Mouse (Mus musculus) liver, embryonic 14.5 days (tissue): ENCODE results near the gene Diras2. TPM values are rescaled to one million over a fixed set of nuclear protein-coding genes. Genes with fewer than 3 reads are reported as not detected.

Experiments
- ATAC-seq: fragments of 200-750 bp; cut with Nextera tagmentation; 2 replicates; pipeline ENCODE4 v1.8.0; 2017; ENCODE audit warnings: moderate number of reproducible peaks, mild to moderate bottlenecking, moderate library complexity; ENCODE audit not compliant: insufficient read depth
- DNase-seq, 3 experiments: peaks; one replicate each; pipeline ENCODE4 v3.0.0-alpha.2; 2012 to 2013; ENCODE audit warnings: low read depth in 3 of 3, low spot score in 3 of 3
- H3K27ac ChIP-seq: fragments of 300-500 bp; sonication (generic); 2 replicates; pipeline ENCODE4 v1.5.1; 2014; ENCODE audit warnings: moderate library complexity, mild to moderate bottlenecking, control low read depth, inconsistent platforms
- H3K27me3 ChIP-seq: fragments of 300-500 bp; sonication (generic); 2 replicates; pipeline ENCODE4 v1.6.1; 2014; ENCODE audit warnings: mild to moderate bottlenecking, low read length, moderate library complexity; ENCODE audit not compliant: control insufficient read depth, insufficient read depth
- H3K36me3 ChIP-seq: fragments of 300-500 bp; sonication (generic); replicated peaks from 2 replicates; pipeline ENCODE4 v1.6.1; 2014; ENCODE audit warnings: low read depth; ENCODE audit not compliant: control insufficient read depth, insufficient read depth
- H3K4me1 ChIP-seq, 2 experiments: fragments of 200-500 bp in 1 of 2; fragments of 300-500 bp in 1 of 2; sonication (generic) in 1 of 2; replicated peaks; 2 replicates each; pipeline ENCODE4 v1.6.1; 2012 to 2014; ENCODE audit warnings: antibody characterized with exemption in 1 of 2, inconsistent platforms in 1 of 2, low read length in 1 of 2; ENCODE audit not compliant: control insufficient read depth in 2 of 2, insufficient read depth in 2 of 2
- H3K4me2 ChIP-seq: fragments of 300-500 bp; sonication (generic); 2 replicates; pipeline ENCODE4 v1.6.1; 2014; ENCODE audit warnings: low read depth, mild to moderate bottlenecking, control low read depth, moderate library complexity
- H3K4me3 ChIP-seq, 2 experiments: fragments of 200-500 bp in 1 of 2; fragments of 300-500 bp in 1 of 2; sonication (generic) in 1 of 2; 2 replicates each; pipeline ENCODE4 v1.5.1; 2012 to 2014; ENCODE audit warnings: low read depth in 2 of 2, low read length in 2 of 2, mild to moderate bottlenecking in 2 of 2, control low read depth in 1 of 2, inconsistent platforms in 1 of 2, moderate library complexity in 1 of 2; ENCODE audit not compliant: insufficient read depth in 1 of 2
- H3K9ac ChIP-seq: fragments of 300-500 bp; sonication (generic); replicated peaks from 2 replicates; pipeline ENCODE4 v1.6.1; 2014; ENCODE audit warnings: mild to moderate bottlenecking, control low read depth, moderate library complexity
- H3K9me3 ChIP-seq: fragments of 300-500 bp; sonication (generic); 2 replicates; pipeline ENCODE4 v1.6.1; 2016; ENCODE audit warnings: low read length, mixed read lengths; ENCODE audit not compliant: control insufficient read depth
- CTCF ChIP-seq: IDR thresholded peaks from 2 replicates; pipeline ENCODE4 v1.5.1; 2016; ENCODE audit warnings: antibody characterized with exemption, low read depth, control low read depth
- EP300 ChIP-seq: IDR thresholded peaks from 2 replicates; pipeline ENCODE4 v1.6.1; 2016; ENCODE audit warnings: antibody characterized with exemption, low read depth
- WGBS: fragments of 180-500 bp; shearing (Covaris S2); extraction: QIAGEN DNeasy Blood & Tissue Kit; methylation state at CpG from one replicate; pipeline ENCODE4 v1.1.7; 2014; ENCODE audit not compliant: insufficient replicate concordance; 5-methylcytosine and 5-hydroxymethylcytosine counted together
- polyA plus RNA-seq, 2 experiments: library from polyadenylated mRNA; depleted of rRNA in 1 of 2; stranded (reverse) in 1 of 2; unstranded in 1 of 2; fragments of >200 nt; fragmentation: Nextera tagmentation in 1 of 2; extraction: Ambion mirVana in 1 of 2; gene quantifications; 2 replicates each; pipeline versions ENCODE4 v1.2.1 to v1.2.3; 2012 to 2014

Gene Diras2
- polyA plus RNA-seq, 2 experiments, result 0.06 to 0.20 TPM

DNA sequence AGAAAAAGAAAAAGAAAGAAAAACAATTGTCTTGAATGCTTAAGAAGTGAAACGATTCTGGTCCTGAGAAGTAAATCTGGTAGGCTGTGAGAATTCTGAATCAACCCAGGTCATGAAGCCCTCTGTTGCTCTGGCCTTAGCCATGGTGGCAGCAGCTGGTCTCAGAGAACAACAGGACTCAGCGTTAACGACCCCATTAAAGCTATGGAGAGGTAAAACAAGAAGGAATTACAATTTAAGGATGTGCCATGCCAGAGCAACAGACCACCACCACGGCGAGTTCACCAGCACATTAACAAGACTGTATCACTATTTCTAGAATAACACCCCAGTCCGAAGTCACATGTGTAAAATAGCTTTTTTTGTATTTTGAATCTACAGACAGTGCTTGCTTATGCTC, 65.9 kb downstream of the Diras2 start:
- no peak for TF ChIP-seq CTCF
- TF ChIP-seq EP300, result no peak
- DNase-seq, result no peak
- WGBS, result 47% methylated on average over 6 of the region's 6 CpGs
- Histone ChIP-seq H3K36me3 (no peaks in the 10 kb centered on the region), H3K27ac (no peak overlapping the region), H3K4me3 (no peak overlapping the region), H3K9ac (no peak overlapping the region), H3K27me3 (no peaks in the 10 kb centered on the region), H3K9me3 (no peaks in the 10 kb centered on the region), H3K4me2 (no peak overlapping the region), H3K4me1 (no peaks in the 10 kb centered on the region)
- no peak for ATAC-seq

DNA sequence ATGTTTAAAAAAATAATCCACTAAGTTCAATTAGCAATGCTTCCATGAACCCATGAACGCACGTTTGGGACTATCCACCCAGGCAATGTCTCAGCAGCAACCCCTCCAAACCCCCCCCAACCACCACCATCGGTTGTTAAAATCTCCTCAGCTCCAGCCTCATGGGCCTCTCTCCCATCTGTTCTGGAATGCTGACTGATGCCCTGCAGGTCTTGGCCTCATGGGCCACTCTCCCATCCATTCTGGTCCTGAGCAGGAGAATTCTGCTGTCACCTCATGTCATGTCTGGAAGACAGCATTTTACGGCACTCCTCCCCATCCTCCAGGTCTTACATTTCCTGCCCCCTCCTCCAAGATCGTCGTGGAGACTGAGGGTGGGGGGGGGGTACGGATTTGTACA, 71.1 kb downstream of the Diras2 start:
- Histone ChIP-seq H3K9ac (no peak overlapping the region), H3K4me3 (no peak overlapping the region), H3K36me3 (no peaks in the 10 kb centered on the region), H3K9me3 (no peaks in the 10 kb centered on the region), H3K27ac (no peak overlapping the region), H3K4me2 (no peak overlapping the region), H3K4me1 (no peaks in the 10 kb centered on the region), H3K27me3 (no peaks in the 10 kb centered on the region)
- no peak for DNase-seq
- no peak for ATAC-seq
- TF ChIP-seq EP300, result no peak
- no peak for TF ChIP-seq CTCF
- 59% methylated on average over 7 of the region's 7 CpGs for WGBS

DNA sequence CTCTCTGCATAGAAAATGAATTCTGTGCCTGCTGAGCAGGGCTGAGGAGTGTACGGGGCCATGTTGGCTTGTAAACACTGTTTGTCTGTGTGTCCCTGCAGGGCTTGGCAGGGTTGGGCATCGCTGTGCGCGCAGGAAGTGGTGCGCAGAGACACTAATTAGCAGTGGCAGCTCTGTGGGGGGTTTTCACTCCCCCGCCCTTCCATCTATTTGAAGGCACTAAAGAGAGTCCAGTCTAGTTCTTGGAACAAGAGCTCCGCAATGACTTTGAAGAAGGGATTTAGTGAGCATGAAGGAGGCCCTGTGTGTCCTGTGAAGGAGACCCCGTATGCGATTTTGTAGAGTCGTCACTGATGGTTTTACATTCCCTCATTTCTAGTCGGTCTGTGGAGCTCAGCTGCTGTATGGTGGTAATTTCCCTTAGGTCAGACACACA, 73.2 kb downstream of the Diras2 start:
- H3K9me3 ChIP-seq, result no peaks in the 10 kb centered on the region
- no peak overlapping the region for H3K27ac ChIP-seq
- H3K27me3 ChIP-seq, result no peaks in the 10 kb centered on the region
- no peaks in the 10 kb centered on the region for H3K4me1 ChIP-seq
- H3K4me3 ChIP-seq, result no peak overlapping the region
- 73% methylated on average over 11 of the region's 11 CpGs for WGBS
- H3K36me3 ChIP-seq, result no peaks in the 10 kb centered on the region
- ATAC-seq, result no peak
- TF ChIP-seq CTCF (no peak), EP300 (no peak)
- DNase-seq, result no peak
- no peak overlapping the region for H3K4me2 ChIP-seq
- no peak overlapping the region for H3K9ac ChIP-seq

DNA sequence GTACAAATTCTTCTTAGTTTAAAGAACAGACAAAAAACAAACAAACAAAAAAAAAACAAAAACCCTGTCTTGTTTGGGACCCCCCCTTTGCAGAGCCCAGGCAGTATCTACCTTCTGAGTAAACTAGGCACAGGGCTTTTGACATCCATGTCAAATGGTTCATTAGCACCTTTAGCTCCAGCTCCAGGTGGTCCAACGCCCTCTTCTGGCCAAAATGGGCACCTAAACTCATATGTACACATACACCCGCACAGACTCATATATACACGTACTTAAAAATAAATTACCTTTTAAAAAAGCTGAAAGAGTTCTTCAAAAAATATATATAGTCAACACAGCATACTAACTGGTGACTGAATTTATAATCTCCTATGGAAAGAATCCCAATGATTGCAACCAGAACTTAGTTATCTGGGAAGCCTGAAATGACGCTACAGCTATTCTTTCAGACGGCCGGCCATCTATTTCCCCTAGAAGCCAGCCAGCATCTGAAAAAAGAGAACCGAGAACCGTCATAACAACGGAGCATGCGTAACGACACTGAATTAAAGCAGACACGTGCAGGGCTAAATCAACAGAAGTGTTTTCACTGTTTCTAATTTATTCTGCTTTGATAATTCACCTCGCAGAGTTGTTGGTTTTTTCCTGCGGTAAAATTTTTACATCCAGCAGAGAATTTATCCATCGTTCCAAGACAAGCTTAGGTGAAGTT, 73.7 kb downstream of the Diras2 start:
- TF ChIP-seq CTCF, result no peak
- TF ChIP-seq EP300, result no peak
- WGBS, result 77% methylated on average over 15 of the region's 15 CpGs
- no peak overlapping the region for H3K4me3 ChIP-seq

DNA sequence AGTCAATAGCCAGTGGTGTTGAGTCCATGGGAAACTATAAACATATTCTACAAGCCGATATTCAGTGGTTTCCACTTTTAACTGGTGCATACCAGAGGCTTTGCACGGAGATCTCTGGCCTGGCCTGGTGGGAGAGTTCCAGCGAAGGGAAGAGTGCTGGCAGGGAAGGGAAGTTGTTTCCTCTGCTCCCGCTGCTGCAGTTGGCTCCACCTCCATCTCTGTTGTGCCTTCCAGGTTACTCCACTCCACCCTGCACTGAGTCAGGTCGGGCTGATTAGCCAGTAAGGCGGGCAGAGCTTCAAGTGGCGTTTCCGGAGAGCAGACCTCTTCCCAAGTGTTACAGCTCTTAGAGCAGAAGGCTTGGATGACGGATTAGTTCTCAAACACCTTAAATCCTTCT, 75.8 kb downstream of the Diras2 start:
- Histone ChIP-seq H3K9ac (no peak overlapping the region), H3K27ac (no peak overlapping the region), H3K36me3 (no peaks in the 10 kb centered on the region), H3K4me2 (no peak overlapping the region), H3K9me3 (no peaks in the 10 kb centered on the region), H3K4me3 (no peak overlapping the region), H3K4me1 (no peaks in the 10 kb centered on the region), H3K27me3 (no peaks in the 10 kb centered on the region)
- TF ChIP-seq CTCF, result no peak
- no peak for TF ChIP-seq EP300
- WGBS, result 34% methylated on average over 9 of the region's 9 CpGs
- DNase-seq (no peak), ATAC-seq (no peak)

More for the DNA sequence above, 73.7 kb downstream of the Diras2 start:
- Histone ChIP-seq H3K9me3 (no peaks in the 10 kb centered on the region), H3K9ac (no peak overlapping the region), H3K4me1 (no peaks in the 10 kb centered on the region), H3K36me3 (no peaks in the 10 kb centered on the region), H3K27ac (no peak overlapping the region), H3K4me2 (no peak overlapping the region), H3K27me3 (no peaks in the 10 kb centered on the region)
- DNase-seq, result no peak
- ATAC-seq, result no peak
